Mouse (Mus musculus) NIH3T3 (cell line): ENCODE results near the gene Gm3453.
"Not testable (repeated sequence)": the region's sequence is repeated elsewhere in the genome, so short reads cannot be mapped to it uniquely, and the experiment has no call there.

Source experiments
- DNase-seq: peaks from one replicate; pipeline ENCODE4 v3.0.0-alpha.2; 2012; ENCODE audit warnings: low read depth

The Gm3453 gene

GRCm38 (mm10) chr14:5979037-5979436 lies at the start of gene Gm3453:
TSS of gene Gm3453 (minus strand) at chr14:5979137.
- not testable (repeated sequence) for DNase-seq

GRCm38 (mm10) chr14:5987136-5987535 lies 8.2 kb upstream of the Gm3453 start:
- DNase-seq: not testable (repeated sequence)

DNA sequence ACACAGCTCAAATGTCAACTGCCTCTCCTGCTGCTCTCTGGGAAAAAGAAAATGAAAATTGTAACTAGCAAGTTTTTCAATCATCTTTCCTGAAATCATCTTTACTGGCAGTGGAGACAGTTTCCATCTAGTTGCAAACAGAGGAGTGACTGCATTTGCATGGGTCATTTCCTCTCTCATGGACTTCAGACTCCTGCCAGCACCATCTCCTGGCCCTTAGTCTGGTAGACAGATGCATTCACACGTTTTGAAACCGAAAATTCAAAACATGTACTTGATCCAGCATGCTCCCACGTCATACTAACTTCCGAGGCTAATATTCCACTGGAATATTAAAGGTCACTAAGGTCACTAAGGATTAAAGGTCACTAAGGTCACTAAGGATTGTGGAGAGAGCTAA lies 16.5 kb downstream of the Gm3453 start:
- not testable (repeated sequence) for DNase-seq

- DNase-seq: not testable (repeated sequence)
Measured at GRCm38 (mm10) chr14:5961635-5962034, 17.3 kb downstream of the Gm3453 start, which contains the start of gene Gm3248. TSS of gene Gm3248 (minus strand) at chr14:5961745.

DNA sequence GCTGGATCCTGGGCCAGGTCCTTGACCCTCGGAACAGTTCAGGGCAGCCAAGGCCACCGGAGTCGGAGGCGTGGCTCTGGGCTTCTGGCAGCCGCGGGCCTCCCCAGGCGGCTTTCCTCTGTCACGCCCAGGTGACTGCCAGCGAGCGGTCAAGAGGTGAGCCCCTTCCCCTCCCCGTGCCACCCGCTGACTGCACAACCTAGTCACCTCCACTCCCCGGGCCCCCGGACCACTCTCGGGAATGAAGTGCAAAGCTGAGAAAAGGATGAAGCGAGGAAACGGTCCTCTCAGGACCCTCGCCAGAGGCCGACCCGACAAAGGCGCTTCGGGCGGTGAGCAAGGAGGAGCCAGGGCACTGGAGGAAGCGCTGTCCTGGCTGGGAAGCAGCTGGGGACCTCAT lies 17.8 kb downstream of the Gm3453 start:
- DNase-seq: not testable (repeated sequence)

GRCm38 (mm10) chr14:5960479-5960878 lies 18.5 kb downstream of the Gm3453 start:
- DNase-seq: not testable (repeated sequence)

DNA sequence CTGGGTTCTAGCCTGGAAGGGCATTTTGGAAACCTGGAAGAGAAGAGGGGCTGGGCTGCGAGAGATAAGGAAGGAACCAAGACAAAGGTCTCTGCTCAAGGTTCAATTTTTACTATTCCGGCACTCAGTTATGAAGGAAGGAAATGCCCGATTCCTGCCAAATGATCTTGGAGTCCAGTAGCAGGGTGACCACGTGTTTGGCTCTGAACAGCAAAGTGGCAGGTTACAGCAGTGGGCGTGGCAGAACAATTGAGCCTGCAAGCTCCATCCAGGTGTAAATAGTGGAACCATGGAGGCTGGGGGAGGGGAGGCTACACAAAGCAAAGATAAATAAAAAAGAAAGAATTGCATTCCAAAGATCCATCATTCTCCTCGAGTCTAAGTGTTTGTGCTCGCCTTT lies 55.7 kb downstream of the Gm3453 start:
- not testable (repeated sequence) for DNase-seq
